Mouse (Mus musculus) mouse embryonic stem cell (cell line): ENCODE results near the gene Ugp2.
"Not testable (repeated sequence)": the region's sequence is repeated elsewhere in the genome, so short reads cannot be mapped to it uniquely, and the experiment has no call there.

Experiments used
- in situ Hi-C, 2 experiments: fragments of 300-500 bp; cut with MboI; formaldehyde crosslinking; loops; 1 replicate in 1 of 2; 3 replicates in 1 of 2; pipeline ENCODE4 v1.14.3; 2019 to 2020; ENCODE audit warnings: low sequenced_read_pairs in 2 of 2, low pct_unique_long_range_greater_than_20kb in 1 of 2, mixed read lengths in 1 of 2; ENCODE audit not compliant: unreplicated experiment in 1 of 2

Ugp2 gene

DNA sequence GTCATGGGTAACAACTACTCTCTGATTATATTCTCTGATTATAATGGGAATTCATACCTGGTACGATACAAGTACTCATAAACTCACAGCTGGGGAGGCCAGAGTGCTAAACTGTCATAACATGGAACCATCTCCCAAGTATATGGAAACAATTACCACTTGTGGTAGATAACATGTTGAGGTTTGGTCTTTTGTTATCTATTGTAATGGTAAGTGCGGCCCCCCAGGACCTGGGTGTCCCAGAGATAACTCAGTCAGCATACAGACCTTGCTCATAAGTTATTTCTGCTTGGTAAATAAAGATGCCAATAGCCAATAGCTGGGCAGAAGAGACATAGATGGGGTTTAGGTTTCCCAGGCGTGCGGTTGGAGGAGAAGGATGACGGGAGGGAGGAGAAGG, 27.5 kb downstream of the Ugp2 start:
- in situ Hi-C loops: no loop called here

DNA sequence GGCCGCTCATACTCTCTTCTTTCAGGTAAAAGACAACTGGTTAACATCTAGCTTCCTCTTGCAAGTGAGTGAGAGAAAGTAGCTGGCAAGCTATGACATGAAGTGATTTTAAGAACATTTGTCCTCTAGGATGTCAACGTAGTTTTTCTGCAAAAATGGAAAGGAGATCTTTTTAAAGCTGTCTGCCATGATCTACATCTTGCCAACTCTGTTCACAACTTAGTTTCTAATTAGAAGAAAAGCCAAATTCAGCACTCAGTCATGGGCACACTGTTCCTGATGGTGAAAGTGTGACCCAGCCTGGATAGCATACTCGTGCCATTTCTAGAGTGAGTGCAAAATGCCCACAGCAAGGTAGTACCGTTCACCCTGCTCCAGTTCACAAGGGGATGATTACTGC, 31.9 kb downstream of the Ugp2 start:
- in situ Hi-C loops: no loop called here

DNA sequence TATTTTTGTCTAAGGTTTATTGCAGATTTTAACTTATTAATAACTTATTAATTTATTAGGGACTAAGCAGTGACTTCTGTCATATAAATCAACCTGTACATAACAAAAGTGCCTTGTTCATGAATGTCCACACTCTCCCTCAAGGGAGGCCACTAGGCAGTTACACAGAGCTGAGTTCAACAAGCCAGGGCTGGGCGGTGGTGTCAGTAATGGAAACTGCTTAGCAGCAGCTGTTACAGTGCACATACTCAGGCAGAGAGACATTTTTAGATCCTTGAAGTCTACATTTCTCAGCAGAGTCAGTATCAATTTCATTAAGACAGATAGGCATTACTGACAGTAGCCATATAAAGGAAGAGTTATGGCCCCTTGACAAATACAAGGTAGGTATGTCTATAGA, 33.1 kb downstream of the Ugp2 start:
- in situ Hi-C loops: no loop called here

DNA sequence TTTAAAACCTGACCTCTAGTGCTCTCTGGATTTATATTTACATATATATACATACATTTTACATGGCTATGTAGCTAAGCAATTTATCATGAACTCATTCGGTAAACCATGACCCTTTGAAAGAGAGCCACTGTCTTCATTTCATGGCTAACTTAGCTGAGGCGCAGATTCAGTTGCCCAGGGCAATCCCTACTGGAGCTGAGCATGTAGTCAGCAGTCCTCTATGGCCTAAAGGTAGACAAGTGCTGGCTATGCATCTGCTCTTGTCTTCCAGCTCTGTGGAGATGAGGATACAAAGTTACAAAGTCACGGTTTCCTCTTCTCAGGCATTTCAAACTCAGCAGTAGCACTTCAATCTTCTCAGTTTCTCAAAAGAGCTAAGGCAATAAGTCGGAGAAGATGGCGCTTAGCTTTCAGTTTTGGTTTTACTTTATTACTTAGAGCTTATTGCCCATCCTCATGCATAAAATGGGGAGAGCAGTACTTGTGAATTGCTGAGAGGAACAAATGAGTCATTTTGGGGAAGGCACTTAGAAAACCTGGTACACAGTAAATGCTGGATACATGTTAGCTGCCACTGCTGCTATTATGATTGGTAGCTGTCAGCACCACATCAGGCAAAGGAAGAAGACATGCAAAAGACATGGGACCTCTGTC, 38.2 kb downstream of the Ugp2 start:
- in situ Hi-C loops: no loop called here

DNA sequence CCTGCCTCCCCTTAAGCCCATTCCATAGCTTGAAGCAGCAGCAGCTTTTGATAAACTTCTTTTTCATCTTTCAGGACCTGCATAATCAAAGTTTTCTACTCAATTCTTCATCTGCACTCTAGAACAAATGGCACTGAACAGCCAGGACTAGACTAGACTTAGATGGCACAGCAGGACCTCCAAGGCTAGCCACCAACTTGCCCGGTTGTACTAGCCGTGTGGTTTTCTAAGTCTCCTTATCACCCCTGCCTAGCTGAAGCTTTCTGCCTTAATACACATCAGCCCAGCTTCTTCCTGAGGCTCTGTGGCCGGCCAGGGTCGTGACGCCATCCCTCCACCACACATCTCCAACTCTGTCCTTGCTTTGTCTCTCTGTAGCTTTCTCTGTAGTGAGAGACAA, 42.9 kb downstream of the Ugp2 start:
- in situ Hi-C loops: no loop called here

DNA sequence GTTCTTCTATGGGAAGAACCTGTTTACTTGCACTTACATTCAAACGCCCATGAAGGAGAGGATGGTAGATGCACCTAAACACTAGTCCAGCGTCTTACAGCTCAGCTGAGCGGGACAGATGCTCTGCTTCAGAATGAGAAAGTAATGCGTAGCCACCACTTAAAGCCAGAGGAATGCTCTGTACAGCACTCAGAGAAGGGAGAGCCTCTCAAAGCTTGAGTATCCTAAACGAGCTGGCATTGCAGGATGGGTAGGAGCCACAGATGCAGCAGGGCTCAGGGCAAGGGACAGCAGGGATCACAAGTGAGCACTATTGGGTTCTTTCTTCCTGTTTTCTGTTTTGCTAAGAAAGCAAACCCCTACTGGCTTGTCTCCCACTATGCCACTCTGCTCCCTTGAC, 43.5 kb downstream of the Ugp2 start:
- in situ Hi-C loops: no loop called here

DNA sequence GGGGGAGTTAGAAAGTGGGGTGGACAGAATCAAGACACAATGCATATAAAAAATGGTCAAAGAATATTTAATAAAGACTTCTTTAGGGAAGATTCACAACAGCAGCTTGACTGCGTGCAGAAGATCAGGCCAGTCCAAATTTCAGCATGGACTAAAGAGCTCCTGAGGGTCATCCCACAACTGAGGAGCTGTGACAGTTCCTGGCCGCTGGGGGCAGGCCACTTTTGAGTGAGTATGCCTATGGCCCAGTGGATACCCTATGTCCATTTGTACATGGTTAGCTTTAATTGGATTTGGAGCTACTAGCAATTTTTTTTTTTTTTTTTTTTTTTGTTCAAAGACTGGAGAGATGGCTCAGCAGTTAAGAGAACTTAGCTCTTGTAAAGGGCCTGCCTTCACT, 44.2 kb downstream of the Ugp2 start:
- in situ Hi-C loops: no loop called here

DNA sequence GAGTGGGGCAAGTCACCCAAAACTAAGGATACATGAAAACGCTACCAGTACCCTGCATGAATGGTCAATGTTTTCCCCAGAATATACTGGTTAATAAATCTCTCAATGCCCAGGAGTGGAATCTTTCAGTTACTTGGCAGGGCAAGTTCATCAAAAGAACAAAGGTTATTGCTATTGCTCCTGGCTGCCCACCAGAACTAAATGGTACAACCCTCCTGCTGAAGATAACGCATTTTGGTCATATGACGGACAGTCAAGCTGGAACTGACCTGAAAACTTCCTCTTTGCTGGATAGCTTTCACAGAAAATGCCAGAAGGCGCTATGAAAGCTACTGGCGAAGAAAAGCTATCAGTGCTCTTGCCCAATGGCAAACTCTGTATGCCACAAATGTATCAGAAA, 45.2 kb downstream of the Ugp2 start:
- in situ Hi-C loops: no loop called here

DNA sequence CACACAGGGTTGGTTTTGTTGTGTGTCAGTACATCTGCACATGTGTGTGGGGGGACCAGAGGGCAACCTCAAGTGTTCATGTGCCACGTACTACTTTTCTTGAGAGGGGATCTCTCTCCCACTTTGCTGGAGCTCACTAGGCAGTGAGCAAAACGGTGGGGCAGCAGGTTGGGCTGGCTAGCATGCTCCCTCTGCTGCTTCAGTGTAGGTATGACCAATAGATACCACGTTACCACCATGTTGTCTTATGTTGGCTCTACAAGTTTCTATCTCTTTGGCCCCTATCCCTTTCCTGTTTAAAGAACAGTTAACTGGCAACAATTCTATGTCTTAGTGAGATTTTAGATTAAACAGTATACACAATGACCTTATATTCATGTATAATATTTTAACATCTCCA, 48.7 kb downstream of the Ugp2 start:
- in situ Hi-C loops: no loop called here

DNA sequence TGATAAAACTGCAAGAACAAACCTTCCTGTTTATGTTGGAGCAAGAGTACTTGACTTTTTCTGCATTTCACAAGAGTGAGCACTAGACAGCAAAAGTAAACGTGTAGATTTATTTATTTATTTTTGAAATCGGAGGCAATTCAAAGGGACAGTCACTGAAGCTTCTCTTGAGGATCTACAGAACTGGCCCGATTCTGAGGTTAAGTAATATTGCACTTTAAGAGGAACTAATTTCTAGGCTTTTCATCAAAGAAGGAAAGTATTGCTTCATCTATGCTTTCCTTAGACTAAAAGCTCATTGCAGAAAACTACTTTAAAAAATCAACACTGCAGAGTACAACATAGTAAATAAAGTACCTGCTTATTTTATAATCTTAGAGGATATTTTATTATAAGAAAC, 49.4 kb downstream of the Ugp2 start:
- in situ Hi-C loops: no loop called here

DNA sequence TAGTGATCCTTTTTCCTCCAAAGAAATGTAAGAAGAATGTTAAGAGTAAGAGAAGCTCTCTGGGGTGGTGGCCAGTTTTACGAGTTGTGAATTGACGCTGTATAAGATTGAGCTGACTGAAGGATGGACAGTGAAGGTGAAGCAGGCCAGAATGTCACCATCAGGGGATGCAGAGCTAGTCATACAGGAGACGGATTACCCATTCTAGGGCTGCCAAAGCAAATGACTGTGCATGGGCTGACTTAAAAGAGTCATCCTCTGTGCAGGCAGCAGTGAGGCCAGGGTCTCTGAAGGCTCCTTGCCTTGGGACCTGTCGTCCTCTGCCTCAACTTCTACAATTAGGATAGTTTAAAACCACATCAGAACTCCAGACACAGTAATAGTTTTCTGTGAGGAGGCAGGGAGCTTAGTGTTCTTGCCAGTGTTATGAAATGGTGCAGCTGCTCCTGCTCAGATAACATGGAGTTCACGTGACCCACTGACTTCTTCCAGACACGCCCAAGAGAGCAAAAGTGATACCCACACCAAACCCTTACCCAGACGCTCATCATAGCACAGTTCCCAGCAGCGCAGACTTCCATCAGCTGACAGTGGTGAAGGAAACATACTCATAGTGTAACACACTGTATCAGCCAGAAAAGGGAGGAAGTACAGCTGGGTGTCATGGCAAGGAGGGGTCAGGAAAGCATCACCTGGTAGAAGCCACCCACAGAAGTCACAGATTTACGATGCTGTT, 56.9 kb downstream of the Ugp2 start:
- in situ Hi-C loops: no loop called here

DNA sequence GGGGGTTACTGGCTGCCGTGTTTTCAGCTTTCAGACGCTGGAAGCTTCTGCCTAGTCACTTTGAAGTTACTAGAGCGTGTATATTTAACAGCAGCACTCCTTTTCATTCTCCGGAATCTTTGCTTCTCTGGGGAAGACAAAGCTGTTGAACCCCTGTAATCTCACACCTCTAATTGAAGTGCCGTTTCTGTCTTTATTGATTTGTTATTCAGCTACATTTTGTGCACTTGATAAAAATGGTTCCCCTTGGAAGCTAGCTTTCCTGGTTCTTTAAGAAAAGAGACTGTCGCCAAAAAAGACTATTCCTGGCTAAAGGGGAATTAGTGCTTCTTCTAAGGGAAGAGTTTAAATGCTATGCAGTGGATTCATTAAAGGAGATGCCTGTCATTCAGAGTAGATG, 61.5 kb downstream of the Ugp2 start:
- in situ Hi-C loops: no loop called here

DNA sequence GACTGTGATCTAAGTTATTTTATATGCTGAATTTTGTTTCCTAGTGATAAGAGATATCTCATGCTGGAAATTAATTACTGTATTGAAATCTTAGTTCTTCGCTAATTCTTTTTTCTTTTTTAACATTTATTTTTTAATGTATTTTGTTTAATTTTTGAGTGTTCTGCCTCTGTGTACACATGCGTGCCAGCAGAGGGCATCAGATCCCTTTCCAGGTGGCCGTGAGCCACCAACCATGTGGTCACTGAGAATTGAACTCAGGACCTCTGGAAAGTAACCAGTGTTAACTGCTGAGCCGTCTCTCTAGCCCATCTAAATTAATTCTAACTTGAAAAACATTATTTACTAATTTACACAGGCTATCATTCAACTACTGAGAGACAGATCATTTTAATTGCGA, 62.9 kb downstream of the Ugp2 start:
- in situ Hi-C loops: no loop called here

DNA sequence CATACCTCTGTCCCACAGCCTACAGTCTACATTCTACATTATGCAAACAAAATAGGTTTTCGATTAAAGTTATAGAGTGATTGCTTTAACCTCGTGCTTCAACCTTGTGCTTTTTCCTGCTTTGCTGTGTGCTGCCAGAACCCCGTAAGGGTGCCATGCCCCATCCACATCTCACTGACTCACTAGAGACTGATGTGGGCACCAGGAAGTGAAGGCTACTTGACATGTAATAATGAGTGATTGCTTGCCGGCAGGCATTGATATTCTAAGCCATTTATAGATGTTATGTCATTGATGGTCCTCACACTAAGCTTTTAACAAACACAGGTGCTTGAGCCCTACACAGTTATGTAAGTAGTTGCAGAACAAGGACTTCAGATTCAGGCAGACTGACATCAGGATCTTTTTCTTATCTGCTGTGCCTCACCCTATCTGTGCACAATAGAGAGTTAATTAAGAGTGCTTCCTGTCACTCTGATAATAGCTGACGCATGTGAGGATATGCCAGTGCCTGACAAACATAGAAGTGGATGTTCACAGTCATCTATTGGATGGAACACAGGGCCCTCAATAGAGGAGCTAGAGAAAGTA, 63.8 kb downstream of the Ugp2 start:
- in situ Hi-C loops: no loop called here

DNA sequence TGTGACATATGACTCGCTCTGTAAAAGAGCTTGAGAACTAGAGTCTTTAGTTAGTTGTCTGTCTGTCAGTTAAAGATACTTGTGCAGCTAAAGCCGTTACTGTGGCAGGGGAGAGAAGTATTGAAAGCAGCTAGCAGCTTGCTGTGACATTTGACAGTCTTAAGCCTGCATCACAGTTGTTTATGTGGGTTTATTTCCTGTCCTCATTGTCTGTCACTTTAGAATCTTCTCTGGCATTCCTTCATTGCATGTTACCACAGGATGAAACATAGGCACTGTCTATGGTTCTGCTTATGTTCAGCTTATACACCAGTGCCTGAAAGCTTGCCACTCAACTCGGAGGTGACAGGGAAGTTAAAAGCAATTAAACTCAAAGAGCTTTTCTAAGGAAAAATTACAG, 67.4 kb downstream of the Ugp2 start:
- in situ Hi-C loops: no loop called here

DNA sequence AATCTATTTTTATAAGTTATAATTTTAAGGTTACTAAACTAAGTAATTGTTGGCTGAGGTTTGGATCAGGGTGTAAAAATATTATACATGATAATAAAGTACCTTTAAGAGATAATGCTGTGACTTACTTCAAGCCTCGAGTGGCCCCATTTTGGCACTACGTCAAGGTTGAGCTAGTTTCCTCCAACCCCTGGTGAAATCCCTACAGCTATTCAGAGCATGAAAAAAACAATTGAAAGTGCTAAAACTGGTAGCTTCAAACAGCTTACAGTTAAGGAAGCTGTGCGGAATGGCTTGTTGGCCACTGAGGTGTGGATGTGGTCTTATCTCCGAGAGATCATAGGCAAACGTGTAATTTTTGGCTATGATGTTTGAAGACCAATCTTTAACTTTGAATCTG, 75.5 kb downstream of the Ugp2 start:
- in situ Hi-C loops: no loop called here

DNA sequence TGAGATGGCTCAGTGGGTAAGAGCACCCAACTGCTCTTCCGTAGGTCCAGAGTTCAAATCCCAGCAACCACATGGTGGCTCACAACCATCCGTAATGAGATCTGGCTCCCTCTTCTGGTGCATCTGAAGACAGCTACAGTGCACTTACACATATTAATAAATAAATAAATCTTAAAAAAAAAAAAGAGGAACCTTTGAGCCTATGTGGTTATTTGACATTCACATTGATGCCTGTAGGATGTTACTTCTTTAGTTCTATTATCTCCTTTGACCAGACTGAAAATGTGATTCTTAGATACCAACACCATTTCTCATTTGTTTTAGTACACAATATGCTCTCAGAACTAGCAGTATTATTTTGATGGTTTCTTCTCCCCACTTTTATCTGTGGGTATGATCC, 82.8 kb downstream of the Ugp2 start:
- in situ Hi-C loops: not testable (repeated sequence)

DNA sequence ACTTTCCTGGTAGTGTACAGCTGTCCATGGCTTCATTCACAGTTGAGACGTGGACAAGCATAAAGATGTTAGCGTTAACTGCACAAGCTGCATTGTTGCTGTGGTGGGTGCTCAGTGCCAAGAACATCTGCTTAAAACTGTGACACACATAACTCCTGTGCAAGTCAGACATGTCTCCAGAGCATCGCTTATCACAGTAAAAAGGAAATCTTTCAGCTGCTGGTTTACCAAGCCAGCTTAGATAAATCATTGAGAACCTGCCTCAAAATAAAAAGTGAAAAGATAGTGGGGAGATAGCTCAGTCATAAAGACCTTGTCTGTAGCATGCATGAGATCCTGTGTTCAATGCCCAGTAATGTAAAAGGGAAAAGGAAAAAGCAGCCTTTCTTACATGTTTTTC, 84.6 kb downstream of the Ugp2 start:
- in situ Hi-C loops: no loop called here

DNA sequence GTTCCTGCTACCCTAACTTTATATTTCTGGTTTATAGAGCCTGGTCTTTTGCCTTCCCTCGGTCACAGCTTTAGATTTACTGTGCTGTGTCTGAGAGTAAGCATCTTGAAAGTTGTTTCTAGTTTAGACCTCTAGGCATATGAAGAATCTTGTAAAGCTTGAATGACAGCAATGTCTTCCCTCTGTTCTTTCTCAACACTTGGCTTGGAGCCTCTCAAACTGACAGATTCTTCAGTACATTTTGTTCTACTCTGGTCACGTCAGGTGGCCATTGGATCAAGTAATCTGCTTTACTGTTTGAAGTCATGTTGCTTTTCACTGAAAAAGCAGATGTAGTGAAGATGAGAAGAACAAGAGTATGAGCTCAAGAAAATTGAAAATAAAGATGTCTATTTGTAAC, 94.8 kb downstream of the Ugp2 start:
- in situ Hi-C loops: no loop called here
